Mouse (Mus musculus) lung, postnatal 0 days (tissue): ENCODE measurements around the gene Mast4. TPM values are rescaled to one million over a fixed set of nuclear protein-coding genes. Genes with fewer than 3 reads are reported as not detected.

Source experiments
- ATAC-seq: fragments of 200-750 bp; cut with Nextera tagmentation; 2 replicates; pipeline ENCODE4 v1.8.0; 2017; ENCODE audit warnings: moderate library complexity
- DNase-seq: peaks from one replicate; pipeline ENCODE4 v3.0.0-alpha.2; 2016; ENCODE audit warnings: low spot score
- H3K27ac ChIP-seq: fragments of 300-500 bp; sonication (generic); 2 replicates; pipeline ENCODE4 v1.5.1; 2014; ENCODE audit warnings: antibody characterized with exemption, mild to moderate bottlenecking, low read length, mixed read lengths
- H3K27me3 ChIP-seq: fragments of 300-500 bp; sonication (generic); replicated peaks from 2 replicates; pipeline ENCODE4 v1.6.1; 2014; ENCODE audit warnings: low read length, mixed read lengths; ENCODE audit not compliant: insufficient read depth
- H3K36me3 ChIP-seq: fragments of 300-500 bp; sonication (generic); 2 replicates; pipeline ENCODE4 v1.6.1; 2014; ENCODE audit warnings: low read length, mixed read lengths; ENCODE audit not compliant: insufficient read depth
- H3K4me1 ChIP-seq: fragments of 300-500 bp; sonication (generic); 2 replicates; pipeline ENCODE4 v1.6.1; 2014; ENCODE audit warnings: antibody characterized with exemption, low read depth, low read length, mixed read lengths; ENCODE audit not compliant: insufficient read depth
- H3K4me2 ChIP-seq: fragments of 300-500 bp; sonication (generic); replicated peaks from 2 replicates; pipeline ENCODE4 v1.6.1; 2014; ENCODE audit warnings: low read depth, mild to moderate bottlenecking, low read length, moderate library complexity, mixed read lengths
- H3K4me3 ChIP-seq: fragments of 300-500 bp; sonication (generic); 2 replicates; pipeline ENCODE4 v1.5.1; 2014; ENCODE audit warnings: low read depth, low read length
- H3K9ac ChIP-seq: fragments of 300-500 bp; sonication (generic); replicated peaks from 2 replicates; pipeline ENCODE4 v1.6.1; 2014; ENCODE audit warnings: low read depth, mild to moderate bottlenecking
- H3K9me3 ChIP-seq: fragments of 300-500 bp; sonication (generic); 2 replicates; pipeline ENCODE4 v1.6.1; 2016; ENCODE audit warnings: low read length, mixed read lengths
- CTCF ChIP-seq: IDR thresholded peaks from 2 replicates; pipeline ENCODE4 v1.5.1; 2016; ENCODE audit warnings: antibody characterized with exemption, mild to moderate bottlenecking
- EP300 ChIP-seq: IDR thresholded peaks from 2 replicates; pipeline ENCODE4 v1.6.1; 2016; ENCODE audit warnings: antibody characterized with exemption, mild to moderate bottlenecking, control low read depth
- WGBS: fragments of 180-500 bp; shearing (Covaris S2); extraction: QIAGEN DNeasy Blood & Tissue Kit; methylation state at CpG from one replicate; pipeline ENCODE4 v1.1.7; 2014; 5-methylcytosine and 5-hydroxymethylcytosine counted together
- polyA plus RNA-seq: library from polyadenylated mRNA; unstranded; fragments of >200 nt; fragmentation: Nextera tagmentation; extraction: Ambion mirVana; gene quantifications from 2 replicates; pipeline ENCODE4 v1.2.1, GENCODE M21; 2015

Gene Mast4
- polyA plus RNA-seq, 1 experiment from 2014 or later = 15.5 TPM

DNA sequence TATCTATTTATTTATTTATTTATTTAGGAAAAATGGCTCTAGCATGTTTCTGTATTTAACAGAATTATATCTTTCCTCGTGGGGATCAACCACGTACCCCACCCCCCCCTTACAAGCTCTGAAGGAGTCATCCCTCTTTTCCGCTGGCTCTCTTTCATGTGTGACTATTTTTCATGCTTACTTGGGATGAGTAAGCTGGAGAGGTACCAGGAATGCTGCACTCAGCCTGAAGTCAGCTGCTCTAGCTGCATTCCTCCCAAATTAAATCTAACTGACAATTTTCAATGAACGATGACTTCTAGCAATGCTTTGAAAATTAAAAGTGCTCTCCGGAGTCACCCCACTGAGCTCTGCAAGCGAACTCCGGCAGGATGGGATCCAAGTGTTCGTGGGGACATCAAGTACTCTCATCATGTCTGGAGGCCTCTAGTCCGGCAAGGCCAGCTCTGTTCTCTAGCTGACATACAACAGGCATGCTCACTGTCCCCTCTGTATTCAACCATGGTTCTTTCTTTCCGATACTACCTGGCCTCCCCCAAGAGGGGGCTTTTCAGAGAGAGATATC lies 547.5 kb downstream of the Mast4 start:
- H3K4me2 ChIP-seq = no peak overlapping the region
- H3K4me3 ChIP-seq = no peak overlapping the region
- ATAC-seq = no peak
- H3K4me1 ChIP-seq = no peaks in the 10 kb centered on the region
- no peak for DNase-seq
- peaks cover 9% of the 10 kb centered on the region; the same call in 1 of the 2 replicates for H3K36me3 ChIP-seq
- H3K27ac ChIP-seq = no peak overlapping the region
- WGBS = 85% methylated on average over 10 of the region's 10 CpGs
- no peaks in the 10 kb centered on the region for H3K27me3 ChIP-seq
- TF ChIP-seq EP300 (no peak), CTCF (no peak)
- H3K9ac ChIP-seq = no peak overlapping the region
- no peaks in the 10 kb centered on the region for H3K9me3 ChIP-seq

DNA sequence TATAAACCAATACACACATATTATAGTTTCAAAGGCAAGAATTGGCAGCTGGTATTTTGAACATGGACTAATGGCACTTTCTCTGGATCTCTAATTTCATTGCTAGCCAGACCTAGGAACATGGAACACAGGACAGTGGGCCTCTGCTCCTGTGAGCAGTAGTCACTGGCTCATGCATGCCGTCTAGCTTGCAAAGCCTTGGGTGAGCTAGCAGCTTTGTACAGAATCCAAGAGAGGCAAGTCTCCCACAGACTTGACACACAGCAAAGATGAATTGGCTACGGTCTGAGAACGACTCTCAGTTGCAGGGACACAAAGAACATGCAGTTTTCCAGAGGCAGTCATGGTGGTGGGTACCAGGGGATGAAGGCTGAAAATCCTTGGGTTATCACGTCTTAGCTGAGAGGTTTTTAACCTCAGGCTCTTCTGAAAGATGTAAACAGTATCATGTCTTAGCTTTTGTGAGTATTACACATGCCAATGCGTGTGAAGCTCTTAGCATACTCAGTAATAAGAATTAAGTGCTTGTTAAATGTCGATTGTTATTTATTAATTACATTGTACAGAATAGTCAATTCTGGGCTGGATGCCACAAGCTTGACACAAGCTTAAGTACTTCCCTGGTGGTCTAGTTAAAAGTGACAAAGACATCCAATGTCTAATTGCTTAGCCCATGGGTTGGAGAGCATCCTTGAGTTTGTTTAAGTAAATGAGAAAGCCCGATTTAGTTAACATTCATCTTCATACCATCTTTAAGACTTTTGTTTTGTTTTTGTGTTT lies 550.6 kb downstream of the Mast4 start:
- WGBS = 72% methylated on average over 7 of the region's 7 CpGs
- no peak for ATAC-seq

DNA sequence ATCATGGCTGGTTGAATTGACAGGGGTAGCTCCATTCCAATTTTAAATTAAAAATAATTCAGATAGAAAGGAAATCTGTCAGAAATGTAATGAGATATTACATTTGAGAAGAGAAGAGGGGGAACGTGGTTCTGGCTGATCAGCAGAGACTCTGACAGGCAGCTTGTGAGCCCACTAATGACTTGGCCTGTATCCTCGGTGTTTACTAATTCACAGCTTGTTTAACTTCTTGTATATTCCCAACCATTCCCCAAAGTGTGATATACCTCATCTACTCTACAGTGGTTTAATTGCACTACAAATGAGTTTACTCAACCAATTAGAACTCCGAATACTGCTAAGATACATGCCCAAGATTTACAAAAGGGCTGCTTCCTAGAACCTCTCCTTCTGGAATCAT lies 555.0 kb downstream of the Mast4 start:
- H3K27ac ChIP-seq = no peak overlapping the region
- H3K9ac ChIP-seq = no peak overlapping the region
- DNase-seq (no peak), ATAC-seq (no peak)
- no peak for TF ChIP-seq CTCF
- TF ChIP-seq EP300 = no peak
- no peaks in the 10 kb centered on the region for H3K9me3 ChIP-seq
- 88% methylated on average over 3 of the region's 3 CpGs for WGBS
- no peak overlapping the region for H3K4me2 ChIP-seq
- H3K36me3 ChIP-seq = peaks cover 11% of the 10 kb centered on the region; the same call in 1 of the 2 replicates
- H3K4me1 ChIP-seq = no peaks in the 10 kb centered on the region; the same call in 1 of the 2 replicates
- no peaks in the 10 kb centered on the region for H3K27me3 ChIP-seq
- H3K4me3 ChIP-seq = no peak overlapping the region

More for the DNA sequence above, 550.6 kb downstream of the Mast4 start:
- H3K27ac ChIP-seq = no peak overlapping the region
- peaks cover 20% of the 10 kb centered on the region for H3K36me3 ChIP-seq
- H3K9ac ChIP-seq = no peak overlapping the region
- H3K4me3 ChIP-seq = no peak overlapping the region
- no peak overlapping the region for H3K4me2 ChIP-seq
- H3K4me1 ChIP-seq = no peaks in the 10 kb centered on the region
- TF ChIP-seq CTCF (no peak), EP300 (no peak)
- no peak for DNase-seq
- H3K27me3 ChIP-seq = no peaks in the 10 kb centered on the region
- no peaks in the 10 kb centered on the region for H3K9me3 ChIP-seq

DNA sequence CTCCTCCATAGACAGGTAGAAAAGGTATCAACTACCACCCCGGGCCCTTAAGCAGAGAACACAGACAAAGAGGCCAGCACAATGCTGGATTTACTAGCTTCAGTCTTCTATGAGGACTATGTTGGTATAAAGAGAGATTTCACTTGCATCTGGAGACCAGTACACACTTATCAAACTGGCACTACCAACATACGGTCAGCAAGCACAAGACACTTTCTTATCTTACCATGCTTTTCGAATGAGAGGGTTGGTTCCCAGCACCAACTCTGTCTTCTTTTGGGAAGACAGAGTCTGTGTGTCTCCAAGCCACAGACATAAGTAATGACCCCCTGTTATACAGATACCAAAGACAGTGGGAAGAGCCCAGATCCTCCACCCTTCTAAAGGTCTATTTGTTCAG lies 555.4 kb downstream of the Mast4 start:
- no peaks in the 10 kb centered on the region; the same call in 1 of the 2 replicates for H3K4me1 ChIP-seq
- no peak overlapping the region for H3K4me2 ChIP-seq
- no peak for DNase-seq
- H3K36me3 ChIP-seq = peaks cover 11% of the 10 kb centered on the region; the same call in 1 of the 2 replicates
- no peak overlapping the region for H3K27ac ChIP-seq
- TF ChIP-seq EP300 = no peak
- TF ChIP-seq CTCF = no peak
- no peak overlapping the region for H3K4me3 ChIP-seq
- ATAC-seq = no peak
- H3K27me3 ChIP-seq = no peaks in the 10 kb centered on the region
- H3K9me3 ChIP-seq = no peaks in the 10 kb centered on the region
- 91% methylated on average over 3 of the region's 3 CpGs for WGBS
- no peak overlapping the region for H3K9ac ChIP-seq

DNA sequence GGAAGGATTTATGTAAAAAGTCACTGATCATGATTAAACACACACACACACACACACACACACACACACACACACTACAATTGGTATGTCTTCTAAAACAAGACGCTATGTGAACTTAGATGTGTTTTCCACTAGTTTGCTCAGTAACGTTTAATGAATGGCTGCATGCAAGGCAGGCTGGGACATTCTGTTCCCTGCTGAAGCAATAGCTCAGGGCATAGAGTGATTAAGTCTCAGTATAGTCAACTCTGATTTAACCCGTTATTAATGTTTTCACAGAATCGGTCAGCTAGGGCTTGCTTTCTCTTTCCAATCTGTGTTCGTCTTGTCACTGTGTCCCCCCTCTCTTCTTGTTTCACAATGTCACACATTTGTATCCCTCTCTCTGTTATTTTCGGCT lies 558.8 kb downstream of the Mast4 start:
- no peaks in the 10 kb centered on the region for H3K9me3 ChIP-seq
- H3K4me1 ChIP-seq = no peaks in the 10 kb centered on the region; the same call in 1 of the 2 replicates
- no peak overlapping the region; the same call in 1 of the 2 replicates for H3K27ac ChIP-seq
- H3K4me2 ChIP-seq = no peak overlapping the region
- DNase-seq (peak; percentile 75), ATAC-seq (peak; percentile 78)
- peaks cover 12% of the 10 kb centered on the region; the same call in 1 of the 2 replicates for H3K36me3 ChIP-seq
- 65% methylated on average over 6 of the region's 6 CpGs for WGBS
- H3K4me3 ChIP-seq = no peak overlapping the region
- H3K9ac ChIP-seq = no peak overlapping the region
- no peaks in the 10 kb centered on the region for H3K27me3 ChIP-seq
- TF ChIP-seq EP300 (peak; percentile 84), CTCF (no peak)

DNA sequence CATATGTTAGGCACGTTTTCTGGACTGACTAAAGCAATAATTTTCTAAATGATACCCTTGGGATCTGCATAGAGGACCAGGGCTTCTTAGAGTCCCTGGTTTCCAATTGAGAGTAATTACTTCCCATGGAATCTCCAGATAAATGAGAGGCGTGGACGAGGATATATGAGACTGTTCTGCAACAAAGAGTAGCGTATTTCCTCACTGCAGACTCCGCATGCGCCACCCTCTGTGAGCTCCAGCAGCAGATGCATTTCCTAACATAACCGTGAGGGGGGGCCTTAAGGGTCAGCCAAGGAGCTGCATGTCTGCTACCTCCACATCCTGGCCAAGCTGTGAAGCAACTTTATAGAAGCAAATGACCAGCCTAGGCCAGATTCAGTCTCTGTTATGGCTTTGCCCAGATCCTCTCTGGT lies 559.5 kb downstream of the Mast4 start:
- Histone ChIP-seq H3K9me3 (no peaks in the 10 kb centered on the region), H3K9ac (no peak overlapping the region), H3K27me3 (no peaks in the 10 kb centered on the region), H3K27ac (0 out of 2 replicates have a peak overlapping the region, but pooled peaks have one; percentile 7), H3K36me3 (peaks cover 12% of the 10 kb centered on the region; the same call in 1 of the 2 replicates), H3K4me1 (no peaks in the 10 kb centered on the region; the same call in 1 of the 2 replicates), H3K4me3 (no peak overlapping the region), H3K4me2 (no peak overlapping the region)
- TF ChIP-seq EP300 (no peak), CTCF (peak; percentile 47)
- 72% methylated on average over 7 of the region's 7 CpGs for WGBS
- DNase-seq (peak; percentile 51), ATAC-seq (peak; percentile 61)
